7 mouse cellular contexts compared by ENCODE assay signal in the genomic region with DNA sequence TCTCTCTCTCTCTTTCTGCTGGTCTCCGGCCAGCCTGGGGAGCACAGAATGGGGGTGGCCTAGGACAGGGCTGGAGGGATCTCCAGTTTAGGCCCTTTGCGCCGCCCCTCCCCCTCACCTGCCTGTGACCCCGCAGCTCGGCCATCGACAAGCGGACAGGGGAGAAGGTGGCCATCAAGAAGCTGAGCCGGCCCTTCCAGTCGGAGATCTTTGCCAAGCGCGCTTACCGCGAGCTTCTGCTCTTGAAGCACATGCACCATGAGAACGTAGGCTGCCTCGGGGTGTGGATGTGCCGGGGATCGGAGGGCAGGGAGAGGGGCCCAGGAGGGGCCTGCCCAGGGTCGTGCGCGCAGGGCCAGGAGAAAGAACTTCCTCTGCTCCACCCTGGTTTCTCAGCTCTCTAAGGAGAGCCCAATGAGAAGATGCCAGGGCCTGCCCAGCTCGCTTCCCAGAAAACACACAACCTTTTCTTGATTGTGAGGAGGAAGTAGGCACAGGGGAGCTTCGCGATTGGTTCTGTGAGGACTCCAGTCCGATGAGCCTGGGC. TPM values are rescaled to one million over a fixed set of nuclear protein-coding genes. Genes with fewer than 3 reads are reported as not detected.
DNase-seq lines count a peak whose midpoint lies in the region; ATAC-seq and TF ChIP-seq lines count a peak whose summit lies in the region.

No protein-coding gene starts in this region.

- ATAC-seq in embryonic facial prominence, embryonic 13.5 days (ENCODE audit: insufficient number of reproducible peaks, insufficient read depth, low FRiP score, low TSS enrichment, low read depth): no peak
- ATAC-seq in hindbrain, postnatal 0 days: no peak

- peaks cover 19% of the 10 kb centered on the region for H3K4me1 ChIP-seq in embryonic facial prominence, embryonic 13.5 days
- H3K4me1 ChIP-seq in hindbrain, postnatal 0 days (ENCODE audit: insufficient read depth, low read length): peaks cover 4% of the 10 kb centered on the region; the same call in 1 of the 2 replicates
- no peaks in the 10 kb centered on the region for H3K4me1 ChIP-seq in lung, adult 2 months (ENCODE audit: control insufficient read depth, insufficient read depth, low read length)

- H3K4me2 ChIP-seq in embryonic facial prominence, embryonic 13.5 days: peak overlapping the region; percentile 88
- peak overlapping the region; percentile 62 for H3K4me2 ChIP-seq in hindbrain, postnatal 0 days (ENCODE audit: low read depth, low read length)

- peak overlapping the region; percentile 55; the same call in 1 of the 2 replicates for H3K27ac ChIP-seq in embryonic facial prominence, embryonic 13.5 days
- no peak overlapping the region for H3K27ac ChIP-seq in hindbrain, postnatal 0 days

- no peaks in the 10 kb centered on the region for H3K9me3 ChIP-seq in embryonic facial prominence, embryonic 13.5 days
- no peaks in the 10 kb centered on the region for H3K9me3 ChIP-seq in hindbrain, postnatal 0 days (ENCODE audit: low read length)

- no peaks in the 10 kb centered on the region for H3K36me3 ChIP-seq in embryonic facial prominence, embryonic 13.5 days
- H3K36me3 ChIP-seq in hindbrain, postnatal 0 days (ENCODE audit: insufficient read depth, low read length): no peaks in the 10 kb centered on the region

- no peak for TF ChIP-seq CTCF in hindbrain, postnatal 0 days (IDR thresholded peaks at IDR 0.05; ENCODE audit: low read depth)
- no peak for TF ChIP-seq CTCF in lung, adult 2 months (IDR thresholded peaks at IDR 0.05; ENCODE audit: insufficient read depth, low read length)

- H3K9ac ChIP-seq in embryonic facial prominence, embryonic 13.5 days: peak overlapping the region; percentile 79
- H3K9ac ChIP-seq in hindbrain, postnatal 0 days (replicated peaks; ENCODE audit: low read length): no peak overlapping the region

- H3K4me3 ChIP-seq in embryonic facial prominence, embryonic 13.5 days: peak overlapping the region; percentile 58
- H3K4me3 ChIP-seq in hindbrain, postnatal 0 days (ENCODE audit: low read length): peak overlapping the region; percentile 35
- H3K4me3 ChIP-seq in lung, adult 2 months (replicated peaks; ENCODE audit: extremely low read depth, low read depth, low read length): peak overlapping the region; percentile 55

- peak; percentile 19 to 45 for DNase-seq in urinary bladder, adult 18-20 months (ENCODE audit: low spot score in 2 of 2)
- DNase-seq in urinary bladder, postnatal 10 days (ENCODE audit: low spot score): no peak
- DNase-seq in hindbrain, postnatal 0 days (ENCODE audit: low spot score): peak; percentile 32
- peak; percentile 54 for DNase-seq in lung, adult 2 months
- DNase-seq in ovary, postnatal 36 days (ENCODE audit: low spot score): peak; percentile 22
- DNase-seq in layer of hippocampus, adult 8-10 months (ENCODE audit: low spot score in 2 of 2): no peak

- peaks cover 33% of the 10 kb centered on the region for H3K27me3 ChIP-seq in embryonic facial prominence, embryonic 13.5 days
- peaks cover 23% of the 10 kb centered on the region for H3K27me3 ChIP-seq in hindbrain, postnatal 0 days (ENCODE audit: insufficient read depth, low read length)

- 6% methylated on average over 24 of the region's 24 CpGs for WGBS in embryonic facial prominence, embryonic 13.5 days
- WGBS in hindbrain, postnatal 0 days: 5% methylated on average over 24 of the region's 24 CpGs
- WGBS in lung, adult 2 months: 1% methylated on average over 24 of the region's 24 CpGs

- no peak for TF ChIP-seq POLR2A in lung, adult 2 months (IDR thresholded peaks at IDR 0.05; ENCODE audit: borderline replicate concordance, extremely low read depth, low read depth, low read length)

RNA-seq across cellular contexts. Expression of a gene that starts 0.9 kb away (rescaled TPM):
- 47.3 and 51.5 TPM in 2 replicates for polyA plus RNA-seq in embryonic facial prominence, embryonic 13.5 days (2015; fragmentation: Nextera tagmentation; extraction: Ambion mirVana)
- 0.37 TPM in 1 of 2 replicates, not detected in the other for total RNA-seq in hindbrain, postnatal 0 days (2014; rRNA removed)
- 1.7 and 1.9 TPM in 2 replicates for polyA plus RNA-seq in hindbrain, postnatal 0 days (2015; fragmentation: Nextera tagmentation; extraction: Ambion mirVana)
- 13.8 and 19.4 TPM in 2 replicates for polyA plus RNA-seq in lung, adult 2 months (2012; rRNA removed)
- total RNA-seq in layer of hippocampus, adult 8-10 months (2022): 1 to 10 TPM; 1.0 to 3.5 (median 2.0) TPM

RNA-seq across cellular contexts. Expression of a gene that starts 30.9 kb away (rescaled TPM):
- polyA plus RNA-seq in embryonic facial prominence, embryonic 13.5 days (2015; fragmentation: Nextera tagmentation; extraction: Ambion mirVana): 12.0 and 14.0 TPM in 2 replicates
- 10.1 and 16.5 TPM in 2 replicates for total RNA-seq in hindbrain, postnatal 0 days (2014; rRNA removed)
- polyA plus RNA-seq in hindbrain, postnatal 0 days (2015; fragmentation: Nextera tagmentation; extraction: Ambion mirVana): 4.5 and 4.7 TPM in 2 replicates
- polyA plus RNA-seq in lung, adult 2 months (2012; rRNA removed): 24.7 and 26.3 TPM in 2 replicates
- 10 to 100 TPM; 39.8 to 56.2 (median 50.5) TPM for total RNA-seq in layer of hippocampus, adult 8-10 months (2022)

RNA-seq across cellular contexts. Expression of a gene that starts 44.1 kb away (rescaled TPM):
- 4.1 and 5.3 TPM in 2 replicates for polyA plus RNA-seq in embryonic facial prominence, embryonic 13.5 days (2015; fragmentation: Nextera tagmentation; extraction: Ambion mirVana)
- total RNA-seq in hindbrain, postnatal 0 days (2014; rRNA removed): 2.3 and 4.3 TPM in 2 replicates
- polyA plus RNA-seq in hindbrain, postnatal 0 days (2015; fragmentation: Nextera tagmentation; extraction: Ambion mirVana): 3.1 and 3.4 TPM in 2 replicates
- polyA plus RNA-seq in lung, adult 2 months (2012; rRNA removed): 0.77 and 1.5 TPM in 2 replicates
- total RNA-seq in layer of hippocampus, adult 8-10 months (2022): 1 to 10 TPM; 2.5 to 5.3 (median 3.2) TPM

Comparison
In these comparisons a context has a peak if more than half of its experiments do, and no peak if none do; other contexts are left out.
1. DNase-seq: peak in urinary bladder, adult 18-20 months (2 of 2), hindbrain, postnatal 0 days (single experiment), lung, adult 2 months (single experiment) and ovary, postnatal 36 days (single experiment); none in urinary bladder, postnatal 10 days (single experiment) and layer of hippocampus, adult 8-10 months (0 of 2).
2. Peak in every context shown above with its lines, with median percentiles within 50 percentile points of each other: H3K4me3 ChIP-seq.